9 mouse cellular contexts compared by ENCODE assay signal in the genomic region with DNA sequence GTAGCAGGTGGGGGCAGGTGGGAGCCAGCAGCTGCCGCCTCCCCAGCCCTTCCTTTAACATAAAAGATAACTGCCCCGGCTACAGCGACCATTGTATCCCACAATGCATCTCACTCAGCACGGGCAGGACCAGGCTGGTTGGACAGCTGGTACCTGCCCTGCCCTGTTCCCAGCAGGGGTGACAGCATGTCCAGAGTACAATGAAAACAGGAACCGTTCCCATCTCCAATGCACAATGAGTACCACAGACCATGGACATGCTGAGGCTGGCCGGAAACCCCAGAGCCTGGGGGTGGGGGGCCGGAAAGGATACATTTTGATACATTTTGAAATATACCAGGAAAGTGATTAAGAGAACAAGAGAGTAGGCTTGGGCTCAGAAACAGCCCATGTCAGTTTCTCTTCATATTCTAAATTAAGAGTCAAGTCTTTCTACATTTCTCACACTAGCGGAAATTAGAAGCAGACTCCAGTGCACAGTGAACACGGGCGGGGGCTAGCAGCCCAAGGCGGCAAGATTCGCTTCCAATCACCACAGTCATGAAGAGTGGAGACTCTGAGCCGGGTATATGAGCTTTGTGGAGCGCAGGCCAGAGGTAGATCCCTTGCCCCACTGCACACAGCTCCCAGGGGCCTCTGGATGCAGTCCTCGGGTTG. TPM values are rescaled to one million over a fixed set of nuclear protein-coding genes. Genes with fewer than 3 reads are reported as not detected.
DNase-seq lines count a peak whose midpoint lies in the region; ATAC-seq lines count a peak whose summit lies in the region.
"Had no signal": no experiment of that assay in that cellular context is flagged by ENCODE, and none has a peak within 500 bp of the region (broad histone marks: within the 10 kb centered on the region; RNA-seq: fewer than 3 reads in every experiment).

No protein-coding gene starts in this region.

- no peaks in the 10 kb centered on the region for H3K27me3 ChIP-seq in heart, embryonic 15.5 days
- no peaks in the 10 kb centered on the region for H3K27me3 ChIP-seq in embryonic facial prominence, embryonic 15.5 days
- no peaks in the 10 kb centered on the region for H3K27me3 ChIP-seq in stomach, embryonic 16.5 days (ENCODE audit: control insufficient read depth, insufficient read depth, low read length)

- no peak for DNase-seq in heart, postnatal 14 days
- DNase-seq in testis, postnatal 14 days (ENCODE audit: low spot score) = peak; percentile 68
- DNase-seq in testis, postnatal 10 days (ENCODE audit: low spot score) = no peak
- DNase-seq in thymus, adult 18-20 months = no peak
- DNase-seq in layer of hippocampus, postnatal 10 days (ENCODE audit: low spot score in 2 of 2) = no peak
- DNase-seq: adrenal gland, adult 8-10 months had no signal

- peak overlapping the region; percentile 42; the same call in 1 of the 2 replicates for H3K27ac ChIP-seq in heart, embryonic 15.5 days
- peak overlapping the region; percentile 74 for H3K27ac ChIP-seq in embryonic facial prominence, embryonic 15.5 days (replicated peaks)
- peak overlapping the region; percentile 91 for H3K27ac ChIP-seq in stomach, embryonic 16.5 days (ENCODE audit: low read length)

- intact Hi-C loops in heart, postnatal 14 days (cut with DNase I) = no loop called here

- peaks cover 63% of the 10 kb centered on the region for H3K4me1 ChIP-seq in heart, embryonic 15.5 days (replicated peaks)
- H3K4me1 ChIP-seq in embryonic facial prominence, embryonic 15.5 days = peaks cover 68% of the 10 kb centered on the region
- H3K4me1 ChIP-seq in stomach, embryonic 16.5 days (ENCODE audit: control insufficient read depth, insufficient read depth, low read length) = peaks cover 45% of the 10 kb centered on the region

- no peak for ATAC-seq in heart, embryonic 15.5 days (replicated peaks; ENCODE audit: insufficient number of reproducible peaks, insufficient read depth, low FRiP score, low read depth)
- ATAC-seq in embryonic facial prominence, embryonic 15.5 days (ENCODE audit: insufficient number of reproducible peaks, low FRiP score, low TSS enrichment, low read depth) = 0 out of 2 replicates have a peak, but pooled peaks have one; percentile 45
- ATAC-seq in stomach, embryonic 16.5 days (ENCODE audit: insufficient read depth, low FRiP score) = peak; percentile 77

- no peak overlapping the region for H3K4me2 ChIP-seq in heart, embryonic 15.5 days
- peak overlapping the region; percentile 10; the same call in 1 of the 2 replicates for H3K4me2 ChIP-seq in embryonic facial prominence, embryonic 15.5 days (replicated peaks)
- peak overlapping the region; percentile 14; the same call in 1 of the 2 replicates for H3K4me2 ChIP-seq in stomach, embryonic 16.5 days (ENCODE audit: low read depth, low read length)

- 66% methylated on average over 15 of the region's 15 CpGs for WGBS in heart, embryonic 15.5 days
- WGBS in embryonic facial prominence, embryonic 15.5 days = 27% methylated on average over 15 of the region's 15 CpGs
- 55% methylated on average over 15 of the region's 15 CpGs for WGBS in stomach, embryonic 16.5 days

- no peaks in the 10 kb centered on the region for H3K9me3 ChIP-seq in heart, embryonic 15.5 days (replicated peaks)
- no peaks in the 10 kb centered on the region for H3K9me3 ChIP-seq in embryonic facial prominence, embryonic 15.5 days (replicated peaks)
- H3K9me3 ChIP-seq in stomach, embryonic 16.5 days (replicated peaks; ENCODE audit: control insufficient read depth, low read length) = no peaks in the 10 kb centered on the region

- H3K36me3 ChIP-seq in heart, embryonic 15.5 days = no peaks in the 10 kb centered on the region
- H3K36me3 ChIP-seq in embryonic facial prominence, embryonic 15.5 days = no peaks in the 10 kb centered on the region
- H3K36me3 ChIP-seq in stomach, embryonic 16.5 days (ENCODE audit: control insufficient read depth, insufficient read depth, low read length) = no peaks in the 10 kb centered on the region

- no peak overlapping the region for H3K4me3 ChIP-seq in heart, embryonic 15.5 days
- no peak overlapping the region for H3K4me3 ChIP-seq in embryonic facial prominence, embryonic 15.5 days (replicated peaks)
- no peak overlapping the region for H3K4me3 ChIP-seq in stomach, embryonic 16.5 days (replicated peaks; ENCODE audit: low read length)

- no peak overlapping the region for H3K9ac ChIP-seq in heart, embryonic 15.5 days
- H3K9ac ChIP-seq in embryonic facial prominence, embryonic 15.5 days = no peak overlapping the region
- H3K9ac ChIP-seq in stomach, embryonic 16.5 days (ENCODE audit: low read length) = 0 out of 2 replicates have a peak overlapping the region, but pooled peaks have one; percentile 20

RNA-seq across cellular contexts. Expression of gene Nfatc2, which starts 55.4 kb away (rescaled TPM):
- 9.7 and 10.5 TPM in 2 replicates for polyA plus RNA-seq in heart, embryonic 15.5 days (2015; fragmentation: Nextera tagmentation; extraction: Ambion mirVana)
- total RNA-seq in heart, postnatal 14 days (2021) = 10 to 100 TPM; 15.9 to 17.8 TPM
- 5.8 and 6.9 TPM in 2 replicates for polyA plus RNA-seq in embryonic facial prominence, embryonic 15.5 days (2015; fragmentation: Nextera tagmentation; extraction: Ambion mirVana)
- polyA plus RNA-seq in stomach, embryonic 16.5 days (2015; fragmentation: Nextera tagmentation; extraction: Ambion mirVana) = 3.1 and 3.3 TPM in 2 replicates
- total RNA-seq in layer of hippocampus, postnatal 10 days (2021) = 10 to 100 TPM; 18.6 to 20.5 TPM
